Mouse (Mus musculus) liver, embryonic 14.5 days (tissue): ENCODE measurements around the gene Metrn. TPM values are rescaled to one million over a fixed set of nuclear protein-coding genes. Genes with fewer than 3 reads are reported as not detected.

Source experiments
- ATAC-seq: fragments of 200-750 bp; cut with Nextera tagmentation; 2 replicates; pipeline ENCODE4 v1.8.0; 2017; ENCODE audit warnings: moderate number of reproducible peaks, mild to moderate bottlenecking, moderate library complexity; ENCODE audit not compliant: insufficient read depth
- DNase-seq, 3 experiments: peaks; one replicate each; pipeline ENCODE4 v3.0.0-alpha.2; 2012 to 2013; ENCODE audit warnings: low read depth in 3 of 3, low spot score in 3 of 3
- H3K27ac ChIP-seq: fragments of 300-500 bp; sonication (generic); 2 replicates; pipeline ENCODE4 v1.5.1; 2014; ENCODE audit warnings: moderate library complexity, mild to moderate bottlenecking, control low read depth, inconsistent platforms
- H3K27me3 ChIP-seq: fragments of 300-500 bp; sonication (generic); 2 replicates; pipeline ENCODE4 v1.6.1; 2014; ENCODE audit warnings: mild to moderate bottlenecking, low read length, moderate library complexity; ENCODE audit not compliant: control insufficient read depth, insufficient read depth
- H3K36me3 ChIP-seq: fragments of 300-500 bp; sonication (generic); replicated peaks from 2 replicates; pipeline ENCODE4 v1.6.1; 2014; ENCODE audit warnings: low read depth; ENCODE audit not compliant: control insufficient read depth, insufficient read depth
- H3K4me1 ChIP-seq, 2 experiments: fragments of 200-500 bp in 1 of 2; fragments of 300-500 bp in 1 of 2; sonication (generic) in 1 of 2; replicated peaks; 2 replicates each; pipeline ENCODE4 v1.6.1; 2012 to 2014; ENCODE audit warnings: antibody characterized with exemption in 1 of 2, inconsistent platforms in 1 of 2, low read length in 1 of 2; ENCODE audit not compliant: control insufficient read depth in 2 of 2, insufficient read depth in 2 of 2
- H3K4me2 ChIP-seq: fragments of 300-500 bp; sonication (generic); 2 replicates; pipeline ENCODE4 v1.6.1; 2014; ENCODE audit warnings: low read depth, mild to moderate bottlenecking, control low read depth, moderate library complexity
- H3K4me3 ChIP-seq, 2 experiments: fragments of 200-500 bp in 1 of 2; fragments of 300-500 bp in 1 of 2; sonication (generic) in 1 of 2; 2 replicates each; pipeline ENCODE4 v1.5.1; 2012 to 2014; ENCODE audit warnings: low read depth in 2 of 2, low read length in 2 of 2, mild to moderate bottlenecking in 2 of 2, control low read depth in 1 of 2, inconsistent platforms in 1 of 2, moderate library complexity in 1 of 2; ENCODE audit not compliant: insufficient read depth in 1 of 2
- H3K9ac ChIP-seq: fragments of 300-500 bp; sonication (generic); replicated peaks from 2 replicates; pipeline ENCODE4 v1.6.1; 2014; ENCODE audit warnings: mild to moderate bottlenecking, control low read depth, moderate library complexity
- H3K9me3 ChIP-seq: fragments of 300-500 bp; sonication (generic); 2 replicates; pipeline ENCODE4 v1.6.1; 2016; ENCODE audit warnings: low read length, mixed read lengths; ENCODE audit not compliant: control insufficient read depth
- CTCF ChIP-seq: IDR thresholded peaks from 2 replicates; pipeline ENCODE4 v1.5.1; 2016; ENCODE audit warnings: antibody characterized with exemption, low read depth, control low read depth
- EP300 ChIP-seq: IDR thresholded peaks from 2 replicates; pipeline ENCODE4 v1.6.1; 2016; ENCODE audit warnings: antibody characterized with exemption, low read depth
- WGBS: fragments of 180-500 bp; shearing (Covaris S2); extraction: QIAGEN DNeasy Blood & Tissue Kit; methylation state at CpG from one replicate; pipeline ENCODE4 v1.1.7; 2014; ENCODE audit not compliant: insufficient replicate concordance; 5-methylcytosine and 5-hydroxymethylcytosine counted together
- polyA plus RNA-seq, 2 experiments: library from polyadenylated mRNA; depleted of rRNA in 1 of 2; stranded (reverse) in 1 of 2; unstranded in 1 of 2; fragments of >200 nt; fragmentation: Nextera tagmentation in 1 of 2; extraction: Ambion mirVana in 1 of 2; gene quantifications; 2 replicates each; pipeline versions ENCODE4 v1.2.1 to v1.2.3; 2012 to 2014

Gene Metrn
- polyA plus RNA-seq, 2 experiments = 4.1 to 20.3 TPM

- Histone ChIP-seq H3K9ac (no peak overlapping the region), H3K4me3 (no peak overlapping the region)
- 71% methylated on average over 15 of the region's 15 CpGs for WGBS
These were observed 12.9 kb downstream of the Metrn start for GRCm38 (mm10) chr17:25783861-25784574.

GRCm38 (mm10) chr17:25783086-25783485 is 13.8 kb downstream of the Metrn start:
- ATAC-seq = no peak
- Histone ChIP-seq H3K9me3 (no peaks in the 10 kb centered on the region), H3K4me1 (peaks cover 0 to 2% of the 10 kb centered on the region in 2 experiments; a peak in 1 of 4 replicates), H3K36me3 (peaks cover 8% of the 10 kb centered on the region), H3K9ac (no peak overlapping the region), H3K27ac (no peak overlapping the region), H3K27me3 (no peaks in the 10 kb centered on the region), H3K4me3 (no peak overlapping the region), H3K4me2 (no peak overlapping the region)
- TF ChIP-seq CTCF (no peak), EP300 (no peak)
- DNase-seq = no peak
- WGBS = 78% methylated on average over 7 of the region's 7 CpGs

More at GRCm38 (mm10) chr17:25783861-25784574, 12.9 kb downstream of the Metrn start:
- no peak for DNase-seq
- H3K27ac ChIP-seq = no peak overlapping the region
- no peaks in the 10 kb centered on the region for H3K27me3 ChIP-seq
- peaks cover 0 to 2% of the 10 kb centered on the region in 2 experiments; a peak in 1 of 4 replicates for H3K4me1 ChIP-seq
- H3K4me2 ChIP-seq = peak overlapping the region; percentile 70
- H3K9me3 ChIP-seq = no peaks in the 10 kb centered on the region
- ATAC-seq = no peak
- H3K36me3 ChIP-seq = peaks cover 8% of the 10 kb centered on the region
- no peak for TF ChIP-seq EP300
- no peak for TF ChIP-seq CTCF

GRCm38 (mm10) chr17:25781339-25781738 is 15.6 kb downstream of the Metrn start:
- 74% methylated on average over 6 of the region's 6 CpGs for WGBS
- peaks cover 0 to 2% of the 10 kb centered on the region in 2 experiments; a peak in 1 of 4 replicates for H3K4me1 ChIP-seq
- peaks cover 10% of the 10 kb centered on the region for H3K36me3 ChIP-seq
- H3K27me3 ChIP-seq = no peaks in the 10 kb centered on the region
- no peak overlapping the region for H3K27ac ChIP-seq
- DNase-seq = no peak
- no peak overlapping the region for H3K4me3 ChIP-seq
- H3K9me3 ChIP-seq = no peaks in the 10 kb centered on the region
- H3K4me2 ChIP-seq = no peak overlapping the region
- ATAC-seq = no peak
- TF ChIP-seq CTCF = no peak
- no peak for TF ChIP-seq EP300
- H3K9ac ChIP-seq = no peak overlapping the region

- Histone ChIP-seq H3K4me1 (peaks cover 3 to 7% of the 10 kb centered on the region in 2 experiments), H3K27me3 (no peaks in the 10 kb centered on the region), H3K4me2 (no peak overlapping the region), H3K9me3 (no peaks in the 10 kb centered on the region), H3K27ac (no peak overlapping the region), H3K9ac (no peak overlapping the region), H3K36me3 (peaks cover 10% of the 10 kb centered on the region), H3K4me3 (no peak overlapping the region)
- TF ChIP-seq CTCF (no peak), EP300 (no peak)
- ATAC-seq (no peak), DNase-seq (no peak)
- WGBS = 89% methylated on average over 5 of the region's 5 CpGs
These were observed 19.0 kb downstream of the Metrn start for GRCm38 (mm10) chr17:25777948-25778347.

- Histone ChIP-seq H3K4me2 (no peak overlapping the region), H3K4me1 (peaks cover 3 to 7% of the 10 kb centered on the region in 2 experiments), H3K27ac (no peak overlapping the region), H3K9me3 (no peaks in the 10 kb centered on the region), H3K9ac (no peak overlapping the region), H3K36me3 (peaks cover 2% of the 10 kb centered on the region; the same call in 1 of the 2 replicates), H3K4me3 (no peak overlapping the region), H3K27me3 (no peaks in the 10 kb centered on the region)
- DNase-seq (no peak), ATAC-seq (no peak)
- TF ChIP-seq CTCF (no peak), EP300 (no peak)
- WGBS = 69% methylated on average over 10 of the region's 10 CpGs
These were observed 21.4 kb downstream of the Metrn start for GRCm38 (mm10) chr17:25775318-25776062.
